Mouse (Mus musculus) thymus, postnatal 25 days (tissue): ENCODE results near the gene Gal3st4.
A peak's percentile ranks its signal among the peaks of the same experiment; 100 is the strongest.
"Not testable (repeated sequence)": the region's sequence is repeated elsewhere in the genome, so short reads cannot be mapped to it uniquely, and the experiment has no call there.

Experiments
- DNase-seq: peaks from one replicate; pipeline ENCODE4 v3.0.0; 2022

The Gal3st4 gene

DNA sequence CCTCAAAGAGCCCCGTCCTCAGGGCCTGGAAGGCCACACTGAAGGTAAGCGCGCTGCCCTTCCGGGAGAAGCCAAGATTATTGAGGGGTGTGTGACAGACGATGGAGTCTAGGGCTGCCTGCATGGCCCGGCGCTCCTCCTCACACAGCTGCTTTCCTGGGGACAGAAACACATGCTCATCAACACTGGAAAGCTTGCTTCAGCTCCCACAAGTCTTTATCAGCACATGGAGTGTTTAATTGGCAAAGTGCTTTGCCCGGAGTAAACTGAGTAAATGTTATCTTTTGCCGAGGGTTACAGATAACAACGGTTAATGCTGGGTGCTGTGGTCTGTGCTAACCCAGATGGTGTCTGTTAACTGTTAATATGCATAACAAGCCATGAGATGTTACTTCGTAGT is 11.8 kb downstream of the Gal3st4 start:
- DNase-seq, result no peak

- DNase-seq, result no peak
Measured at GRCm38 (mm10) chr5:138260051-138260450, 12.6 kb downstream of the Gal3st4 start.

DNA sequence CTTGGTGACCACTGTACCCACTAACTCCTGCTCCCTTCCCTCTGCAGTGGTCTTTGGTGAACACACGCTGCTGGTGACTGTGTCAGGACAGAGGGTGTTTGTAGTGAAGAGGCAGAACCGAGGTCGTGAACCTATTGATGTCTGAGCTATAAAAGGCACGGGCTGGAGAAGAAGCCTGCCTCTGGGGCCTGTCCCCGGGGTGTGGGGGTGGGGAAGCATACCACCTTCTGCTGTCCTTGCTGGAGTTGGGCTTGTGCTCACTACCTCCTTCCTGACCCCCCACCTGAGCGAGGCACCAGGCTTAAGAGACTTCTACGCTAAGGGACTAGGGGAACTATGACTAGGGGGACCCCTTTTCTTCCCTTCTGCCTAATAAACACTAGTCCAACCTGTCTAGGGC is 13.6 kb downstream of the Gal3st4 start:
- DNase-seq, result no peak

DNA sequence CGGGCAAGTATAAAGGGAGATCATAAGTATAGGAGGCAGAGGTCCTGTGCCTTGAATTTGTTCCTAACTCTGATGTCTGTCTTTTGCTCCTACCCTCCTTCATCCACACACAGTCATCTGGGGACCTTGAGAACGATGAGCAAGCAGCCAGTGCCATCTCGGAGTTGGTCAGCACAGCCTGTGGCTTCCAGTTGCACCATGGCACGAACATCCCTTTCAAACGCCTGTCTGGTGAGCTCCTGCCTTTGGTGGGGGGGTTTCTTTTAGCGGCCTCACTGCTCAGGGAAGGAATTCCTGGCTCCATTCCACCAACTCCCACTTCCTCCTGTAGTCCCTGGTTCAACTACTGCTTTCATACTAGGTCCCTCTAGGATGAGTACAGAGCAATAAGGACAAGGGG is 14.1 kb downstream of the Gal3st4 start:
- no peak for DNase-seq

- no peak for DNase-seq
Measured at GRCm38 (mm10) chr5:138258078-138258477, 14.6 kb downstream of the Gal3st4 start.

GRCm38 (mm10) chr5:138257585-138257978 is 15.1 kb downstream of the Gal3st4 start:
- DNase-seq, result no peak

DNA sequence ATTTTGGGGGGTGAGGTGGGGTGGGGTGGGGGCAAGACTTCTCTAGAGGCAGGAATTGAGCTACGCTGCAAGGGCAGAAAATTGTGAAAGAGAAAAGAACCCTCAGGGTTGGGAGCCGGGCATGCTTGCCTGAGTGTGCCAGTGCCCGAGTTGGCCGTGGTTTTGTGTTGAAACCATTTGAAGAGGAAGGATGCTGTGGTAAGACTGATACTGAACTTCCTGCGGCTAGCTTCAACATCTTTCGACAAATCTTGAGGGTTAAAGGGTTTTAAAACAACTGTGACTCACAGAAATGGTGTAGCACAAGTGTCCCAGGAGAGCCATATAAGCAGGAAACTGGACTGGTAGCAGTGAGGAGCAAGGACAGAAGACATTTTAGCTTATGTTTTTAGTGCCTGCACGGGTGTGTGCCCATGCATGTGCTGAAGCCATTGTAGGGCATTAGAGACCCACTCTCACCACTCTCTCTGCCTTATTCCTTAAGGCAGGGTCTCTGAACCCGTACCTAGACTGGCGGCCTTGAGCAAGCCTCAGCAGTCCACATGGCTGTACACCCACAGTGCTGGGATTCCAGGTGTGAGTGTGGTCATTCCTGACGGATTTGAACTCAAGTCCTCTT is 15.6 kb downstream of the Gal3st4 start:
- peak; percentile 32 for DNase-seq

DNA sequence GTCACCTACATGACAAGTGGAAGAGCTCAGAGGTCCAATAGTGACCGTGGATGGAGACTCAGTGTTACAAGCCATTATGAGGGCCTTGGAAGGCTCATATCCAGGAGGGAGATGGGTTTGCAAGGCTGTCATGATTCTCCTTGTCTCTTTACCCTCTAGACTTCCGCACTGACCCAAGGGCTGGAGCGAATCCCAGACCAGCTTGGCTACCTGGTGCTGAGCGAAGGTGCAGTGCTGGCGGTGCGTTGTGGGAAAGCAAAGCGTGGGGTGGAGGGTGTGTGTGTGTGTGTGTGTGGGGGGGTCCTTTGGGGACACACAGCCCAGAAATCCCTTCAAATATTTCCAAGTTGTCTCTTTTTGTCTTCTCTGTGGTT is 16.6 kb downstream of the Gal3st4 start:
- DNase-seq, result no peak

DNA sequence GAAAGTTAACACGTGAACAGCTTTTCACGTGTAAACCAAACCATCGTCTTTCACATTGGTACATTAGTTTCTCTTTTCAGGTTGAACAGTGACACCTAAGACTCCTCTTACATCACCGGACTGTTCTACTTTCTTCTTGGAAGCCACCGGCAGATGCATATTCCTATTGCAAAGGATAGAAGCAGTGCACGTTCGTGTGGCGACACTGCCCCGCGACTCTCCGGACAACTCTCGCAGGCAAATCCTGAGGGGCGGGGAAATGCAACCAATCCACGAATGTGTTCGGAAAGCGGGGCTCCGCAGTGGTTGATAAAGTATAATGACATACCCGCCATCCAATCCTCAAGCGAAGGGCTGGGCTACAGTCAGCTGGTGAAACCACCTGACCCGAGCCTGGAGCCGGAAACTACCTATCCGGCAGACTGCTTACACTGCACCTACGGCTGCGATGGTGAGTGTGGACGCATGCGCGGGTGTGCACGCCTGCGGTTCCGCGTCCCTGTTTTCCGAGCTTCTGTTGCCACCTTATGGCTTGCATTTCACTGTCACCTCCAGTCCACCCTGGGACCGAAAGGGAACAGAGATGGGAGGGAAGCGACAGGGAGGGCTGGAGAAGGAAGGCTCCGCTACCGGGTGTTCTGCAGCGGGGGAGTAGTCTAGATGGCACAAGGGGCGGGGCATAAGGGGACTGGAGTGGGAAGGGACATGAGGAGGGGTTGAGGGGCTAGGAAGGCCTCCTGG is 17.1 kb downstream of the Gal3st4 start, which contains the start of gene Lamtor4:
Gene Lamtor4, plus strand, starts transcription at position 130 of the 741 bp plus-strand sequence.
- peak; percentile 89 for DNase-seq

- no peak for DNase-seq
Measured at GRCm38 (mm10) chr5:138253061-138253460, 19.6 kb downstream of the Gal3st4 start.

DNA sequence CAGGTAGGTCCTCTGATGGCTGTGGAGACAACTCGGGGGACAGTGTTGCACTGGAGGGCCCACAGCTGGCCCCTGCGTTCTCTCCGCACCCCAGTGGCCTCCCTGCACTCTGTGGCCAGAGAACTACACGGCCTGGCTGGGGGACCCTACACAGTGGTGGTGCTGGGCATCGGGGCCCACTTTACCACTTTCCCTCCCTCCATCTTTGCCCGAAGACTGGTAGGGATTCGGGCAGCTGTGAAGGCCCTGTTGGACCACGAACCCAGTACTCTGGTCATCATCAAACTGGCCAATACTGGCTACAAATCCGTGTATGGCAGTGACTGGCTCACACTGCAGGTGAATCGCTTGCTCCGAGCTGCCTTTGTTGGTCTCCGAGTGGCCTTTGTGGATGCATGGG is 21.5 kb downstream of the Gal3st4 start:
- no peak for DNase-seq

DNA sequence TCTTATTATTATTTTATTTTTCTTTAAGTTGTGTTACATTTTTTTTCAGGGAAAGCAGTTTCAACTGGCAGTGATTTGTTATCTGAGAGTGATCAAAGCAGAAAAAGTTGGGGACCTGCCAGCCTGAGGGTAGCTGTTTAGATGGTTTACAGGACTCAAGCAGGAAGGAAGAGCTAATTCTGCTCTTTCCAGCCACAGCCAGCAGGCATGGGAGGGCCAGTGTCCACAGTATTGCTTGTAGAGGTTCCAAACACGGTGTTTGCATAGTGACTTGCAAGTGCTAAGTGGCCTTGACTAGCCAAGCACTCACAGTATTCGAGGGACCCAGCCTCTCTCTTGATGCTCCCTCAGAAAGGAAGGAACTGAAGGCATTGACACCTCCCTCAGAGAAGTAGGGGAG is 31.1 kb downstream of the Gal3st4 start:
- DNase-seq, result no peak

DNA sequence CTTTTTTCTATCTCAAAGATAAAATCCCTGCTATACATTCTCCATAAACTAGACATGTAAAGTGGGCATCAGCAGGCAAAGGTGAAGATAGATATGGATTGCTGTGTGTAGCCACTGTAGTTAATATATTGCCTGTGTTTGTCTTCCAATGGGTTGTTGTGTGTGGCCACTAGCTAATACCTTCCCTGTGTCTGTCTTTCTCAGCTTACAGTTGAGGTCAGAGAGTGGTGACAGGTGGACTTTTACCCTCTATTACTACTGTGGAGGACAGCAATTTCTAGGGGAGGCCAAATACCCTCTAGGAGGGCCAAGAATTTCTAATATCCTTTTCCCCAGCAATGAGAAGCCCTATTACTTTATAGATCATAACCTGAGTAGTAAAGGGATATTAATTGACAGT is 38.4 kb downstream of the Gal3st4 start:
- no peak for DNase-seq

GRCm38 (mm10) chr5:138233778-138234177 is 38.9 kb downstream of the Gal3st4 start:
- no peak for DNase-seq

GRCm38 (mm10) chr5:138229511-138229910 is 43.1 kb downstream of the Gal3st4 start:
- DNase-seq, result no peak

- DNase-seq, result peak; percentile 52
Measured at GRCm38 (mm10) chr5:138228026-138228425, 44.6 kb downstream of the Gal3st4 start.

DNA sequence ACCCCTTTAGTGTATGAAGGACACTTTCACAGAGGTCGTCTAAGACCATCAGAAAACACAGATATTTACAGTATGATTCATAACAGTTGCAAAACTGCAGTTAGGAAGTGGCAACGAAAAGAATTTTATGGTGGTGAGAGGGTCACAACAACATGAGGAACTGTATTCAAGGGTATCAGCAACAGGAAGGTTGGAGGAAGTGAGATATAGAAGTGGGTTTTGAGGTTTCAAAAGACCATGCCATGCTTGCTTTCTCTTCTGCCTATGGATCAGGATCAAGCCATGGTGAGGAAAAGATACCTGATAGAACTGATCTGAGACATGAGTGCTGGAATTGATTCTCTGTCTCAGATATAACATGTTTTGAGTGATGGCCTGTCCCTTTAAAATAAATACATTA is 45.3 kb downstream of the Gal3st4 start:
- no peak for DNase-seq

DNA sequence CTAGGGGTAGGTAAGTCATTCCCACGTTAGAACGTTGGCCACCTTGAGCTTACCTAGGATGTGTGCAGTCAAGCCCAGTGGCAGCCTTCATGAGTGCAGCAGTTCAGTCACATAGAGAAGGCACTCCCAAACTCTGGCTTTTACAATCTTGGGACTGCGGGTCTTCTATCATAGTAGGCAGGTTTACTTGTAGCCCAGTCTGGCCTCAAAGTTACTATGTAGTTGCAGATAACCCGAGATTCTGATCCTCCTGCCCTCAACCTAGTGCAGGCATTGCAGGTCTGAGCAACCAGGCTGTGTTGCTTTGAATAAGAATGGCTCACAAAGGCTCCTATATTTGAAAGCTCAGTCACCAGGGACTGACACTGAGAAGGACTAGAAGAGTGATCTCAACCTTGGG is 46.1 kb downstream of the Gal3st4 start:
- DNase-seq, result no peak

DNA sequence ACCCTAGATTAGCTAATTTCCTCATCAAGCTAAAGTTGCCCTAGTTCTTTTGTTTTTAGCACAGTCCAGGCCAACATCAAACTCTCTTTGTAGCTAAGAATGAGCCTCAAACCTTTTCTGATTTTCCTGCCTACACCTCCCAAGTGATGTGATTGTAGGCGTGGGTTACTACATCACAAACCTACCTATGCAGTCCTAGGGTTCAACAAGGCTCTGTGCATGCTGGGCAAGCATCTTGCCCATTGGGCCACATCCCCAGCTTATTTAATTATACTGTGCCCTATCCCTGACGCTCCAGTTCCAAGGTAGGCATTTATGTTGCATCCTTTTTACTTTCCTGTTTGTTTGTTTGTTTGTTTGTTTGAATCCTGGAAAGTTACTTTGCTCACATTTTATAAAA is 46.9 kb downstream of the Gal3st4 start, which contains the start of gene Nxpe5:
Gene Nxpe5, plus strand, starts transcription at position 199 of the 400 bp plus-strand sequence.
- DNase-seq, result no peak

- no peak for DNase-seq
Measured at GRCm38 (mm10) chr5:138223287-138223686, 49.4 kb downstream of the Gal3st4 start.

DNA sequence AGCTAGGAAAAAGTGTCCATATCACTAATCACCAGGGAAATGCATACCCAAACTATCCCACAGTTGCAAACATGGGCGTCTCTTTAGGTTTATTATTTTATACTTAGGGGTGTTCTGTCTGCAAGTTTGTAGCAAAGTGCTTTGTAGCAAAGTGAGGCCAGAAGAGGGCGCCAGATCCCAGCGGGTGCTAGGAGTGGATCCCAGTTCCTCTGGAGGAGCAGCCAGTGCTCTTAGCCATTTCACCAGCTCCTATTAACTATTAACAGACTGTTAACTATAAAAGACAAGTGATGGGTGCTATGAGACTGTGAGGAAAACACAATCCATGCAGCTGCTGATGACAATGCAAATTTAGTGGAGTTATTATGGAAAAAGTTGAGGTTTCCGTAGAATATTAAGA is 50.5 kb downstream of the Gal3st4 start:
- peak; percentile 84 for DNase-seq

GRCm38 (mm10) chr5:138219864-138220263 is 52.8 kb downstream of the Gal3st4 start:
- no peak for DNase-seq

- DNase-seq, result not testable (repeated sequence)
Measured at GRCm38 (mm10) chr5:138216632-138217031, 56.0 kb downstream of the Gal3st4 start.
